Mouse (Mus musculus) forebrain, embryonic 12.5 days (tissue): ENCODE measurements at regions not wholly inside any gene's neighbourhood (a gene's known extent, or its start where the extent isn't known, plus 50 kb on each side); places are given as distances from the start of the nearest gene placed in this dataset. TPM values are rescaled to one million over a fixed set of nuclear protein-coding genes. Genes with fewer than 3 reads are reported as not detected.

Source experiments
- ATAC-seq: fragments of 200-750 bp; cut with Nextera tagmentation; 2 replicates; pipeline ENCODE4 v1.8.0; 2017; ENCODE audit warnings: moderate TSS enrichment; ENCODE audit not compliant: low FRiP score
- H3K27ac ChIP-seq: fragments of 300-500 bp; sonication (generic); 2 replicates; pipeline ENCODE4 v1.5.1; 2016; ENCODE audit warnings: mild to moderate bottlenecking
- H3K27me3 ChIP-seq: fragments of 300-500 bp; sonication (generic); 2 replicates; pipeline ENCODE4 v1.6.1; 2016; ENCODE audit warnings: mild to moderate bottlenecking
- H3K36me3 ChIP-seq: fragments of 300-500 bp; sonication (generic); replicated peaks from 2 replicates; pipeline ENCODE4 v1.6.1; 2016; ENCODE audit warnings: mild to moderate bottlenecking
- H3K4me1 ChIP-seq: fragments of 300-500 bp; sonication (generic); 2 replicates; pipeline ENCODE4 v1.6.1; 2016
- H3K4me2 ChIP-seq: fragments of 300-500 bp; sonication (generic); 2 replicates; pipeline ENCODE4 v1.6.1; 2016; ENCODE audit warnings: mild to moderate bottlenecking, moderate library complexity
- H3K4me3 ChIP-seq: fragments of 300-500 bp; sonication (generic); replicated peaks from 2 replicates; pipeline ENCODE4 v1.5.1; 2016; ENCODE audit warnings: mild to moderate bottlenecking
- H3K9ac ChIP-seq: fragments of 300-500 bp; sonication (generic); 2 replicates; pipeline ENCODE4 v1.6.1; 2016; ENCODE audit warnings: mild to moderate bottlenecking
- H3K9me3 ChIP-seq: fragments of 300-500 bp; sonication (generic); 2 replicates; pipeline ENCODE4 v1.6.1; 2016
- WGBS: fragments of 180-500 bp; shearing (Covaris S2); methylation state at CpG from one replicate; pipeline ENCODE4 v1.1.7; 2016; 5-methylcytosine and 5-hydroxymethylcytosine counted together
- microRNA-seq: library from miRNA; unstranded; fragments of <30 nt; microRNA quantifications from one replicate; pipeline ENCODE4, GENCODE M21; 2017

- Histone ChIP-seq H3K4me1 (no peaks in the 10 kb centered on the region), H3K36me3 (no peaks in the 10 kb centered on the region), H3K27me3 (no peaks in the 10 kb centered on the region), H3K9me3 (no peaks in the 10 kb centered on the region), H3K4me2 (no peak overlapping the region), H3K4me3 (no peak overlapping the region), H3K9ac (no peak overlapping the region), H3K27ac (no peak overlapping the region)
- WGBS = 45% methylated on average over 7 of the region's 7 CpGs
- no peak for ATAC-seq
Measured at GRCm38 (mm10) chr6:137931318-137931717, 148.4 kb downstream of the Slc15a5 start.

DNA sequence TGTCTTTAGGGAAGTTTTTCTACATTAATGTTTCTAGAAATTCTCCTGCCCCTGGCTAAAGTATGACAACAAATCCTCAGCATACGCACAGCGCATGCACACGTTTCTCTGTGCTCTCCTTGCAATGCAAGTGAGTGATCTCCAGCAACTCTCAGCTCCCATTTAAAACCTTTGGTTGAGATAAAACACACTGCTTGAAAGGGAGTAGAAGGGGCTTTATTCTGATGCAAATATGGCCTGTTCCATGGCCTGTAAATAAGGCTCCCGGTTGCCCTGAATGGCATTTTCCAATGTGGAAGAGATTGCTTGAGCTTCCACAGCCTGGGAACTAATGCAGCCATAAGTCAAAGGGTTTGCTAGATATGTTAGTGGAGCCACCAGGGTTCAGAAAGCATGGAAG is 156.4 kb downstream of the Slc15a5 start:
- Histone ChIP-seq H3K4me2 (no peak overlapping the region), H3K27ac (no peak overlapping the region), H3K36me3 (no peaks in the 10 kb centered on the region), H3K9me3 (no peaks in the 10 kb centered on the region), H3K27me3 (no peaks in the 10 kb centered on the region), H3K9ac (no peak overlapping the region), H3K4me3 (no peak overlapping the region), H3K4me1 (peaks cover 7% of the 10 kb centered on the region)
- ATAC-seq = peak; percentile 33; the same call in 1 of the 2 replicates
- WGBS = 29% methylated on average over 4 of the region's 4 CpGs

- ATAC-seq = no peak
- Histone ChIP-seq H3K4me3 (no peak overlapping the region), H3K36me3 (no peaks in the 10 kb centered on the region), H3K9me3 (no peaks in the 10 kb centered on the region), H3K4me1 (peaks cover 2% of the 10 kb centered on the region), H3K4me2 (no peak overlapping the region), H3K9ac (no peak overlapping the region), H3K27ac (no peak overlapping the region), H3K27me3 (no peaks in the 10 kb centered on the region)
- 88% methylated on average over 4 of the region's 4 CpGs for WGBS
Measured at GRCm38 (mm10) chr6:137918156-137918555, 161.6 kb downstream of the Slc15a5 start.

DNA sequence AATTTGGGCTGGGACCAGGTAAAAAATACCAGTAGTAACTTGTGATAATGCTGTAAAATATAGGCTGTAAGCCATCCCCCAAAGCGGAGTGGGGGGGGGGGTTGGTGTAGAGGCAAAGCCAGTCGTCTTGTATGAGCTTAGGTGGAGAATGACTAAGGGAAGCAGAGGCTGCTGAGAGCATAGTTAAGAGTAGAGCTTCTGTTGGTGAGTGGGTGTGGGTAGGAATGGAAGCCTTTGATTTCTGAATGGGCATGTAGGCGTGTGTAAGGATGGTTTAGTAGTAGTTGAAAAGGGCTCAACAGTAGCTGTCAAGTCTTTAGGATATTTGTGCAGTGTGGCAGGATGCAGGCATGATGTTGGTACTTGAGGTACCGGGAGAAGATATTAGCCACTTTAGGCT is 153.5 kb downstream of the Dera start:
- no peak for ATAC-seq
- no peak overlapping the region for H3K27ac ChIP-seq

More for the DNA sequence above, 153.5 kb downstream of the Dera start:
- no peaks in the 10 kb centered on the region for H3K36me3 ChIP-seq
- H3K4me3 ChIP-seq = no peak overlapping the region
- no peaks in the 10 kb centered on the region for H3K9me3 ChIP-seq
- H3K9ac ChIP-seq = no peak overlapping the region
- no peaks in the 10 kb centered on the region for H3K27me3 ChIP-seq
- 87% methylated on average over 4 of the region's 4 CpGs for WGBS
- H3K4me2 ChIP-seq = no peak overlapping the region
- no peaks in the 10 kb centered on the region for H3K4me1 ChIP-seq

Small RNA genes lying in the stretch of these regions (microRNA-seq; reads per million reads assigned to microRNA genes)
- gene Gm24308 = not detected
